19 mouse cellular contexts compared by ENCODE assay signal in the genomic region with DNA sequence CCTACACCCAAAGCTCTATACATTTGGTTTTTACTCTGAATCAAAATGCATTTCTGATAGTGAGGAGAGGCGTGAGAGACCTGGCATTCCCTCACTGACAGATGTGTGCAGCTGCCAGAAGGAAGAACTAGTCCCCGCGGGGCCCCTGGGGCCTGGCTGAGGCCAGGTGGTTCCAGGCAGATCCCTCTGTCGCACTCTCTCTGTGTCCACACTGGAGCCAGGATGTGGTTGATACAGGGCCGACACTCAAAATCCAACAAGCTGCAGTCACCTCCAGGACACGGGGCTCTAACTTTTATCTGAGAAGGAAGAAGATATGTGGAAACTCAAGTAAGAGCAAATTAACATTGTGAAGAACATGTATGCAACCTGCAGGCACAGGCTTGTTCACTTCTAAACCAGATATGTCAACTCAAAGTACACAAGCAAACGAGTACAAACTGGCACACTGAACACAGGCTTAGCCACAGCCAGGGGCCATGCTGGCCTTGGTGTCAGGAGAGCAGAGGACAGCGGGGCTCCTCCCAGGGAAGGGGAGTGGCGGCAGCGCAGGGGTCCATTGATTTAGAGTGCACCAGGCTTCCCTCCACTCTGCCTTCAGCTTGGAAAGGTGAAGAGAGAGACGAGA. TPM values are rescaled to one million over a fixed set of nuclear protein-coding genes. Genes with fewer than 3 reads are reported as not detected.
"Had no signal": no experiment of that assay in that cellular context is flagged by ENCODE, and none has a peak within 500 bp of the region (broad histone marks: within the 10 kb centered on the region; RNA-seq: fewer than 3 reads in every experiment).

No protein-coding gene starts in this region.

- H3K4me3 ChIP-seq: kidney, embryonic 15.5 days; liver, embryonic 12.5 days; midbrain, embryonic 10.5 days; midbrain, embryonic 15.5 days; neural tube, embryonic 12.5 days had no signal

- H3K4me1 ChIP-seq: kidney, embryonic 15.5 days; liver, embryonic 12.5 days; midbrain, embryonic 10.5 days; midbrain, embryonic 15.5 days; neural tube, embryonic 12.5 days had no signal

- H3K27me3 ChIP-seq: kidney, embryonic 15.5 days; liver, embryonic 12.5 days; midbrain, embryonic 15.5 days; neural tube, embryonic 12.5 days had no signal

- H3K9ac ChIP-seq: kidney, embryonic 15.5 days; liver, embryonic 12.5 days; lung, embryonic 14.5 days; midbrain, embryonic 15.5 days; neural tube, embryonic 12.5 days had no signal

- H3K9me3 ChIP-seq: kidney, embryonic 15.5 days; liver, embryonic 12.5 days; midbrain, embryonic 10.5 days; midbrain, embryonic 15.5 days; neural tube, embryonic 12.5 days had no signal

- ATAC-seq: liver, embryonic 12.5 days; midbrain, embryonic 15.5 days had no signal

- H3K27ac ChIP-seq: kidney, embryonic 15.5 days; liver, embryonic 12.5 days; midbrain, embryonic 10.5 days; midbrain, embryonic 15.5 days; neural tube, embryonic 12.5 days had no signal

- DNase-seq: kidney, adult 18-20 months; kidney, postnatal 14 days; left cerebral cortex, postnatal 4 days; lung, embryonic 14.5 days; lung, postnatal 10 days; lung, postnatal 4 days; retina, postnatal 1 day; right cerebral cortex, postnatal 4 days; spleen, adult 18-20 months; thymus, adult 18-20 months; thymus, postnatal 14 days had no signal

- H3K4me2 ChIP-seq: kidney, embryonic 15.5 days; liver, embryonic 12.5 days; lung, embryonic 14.5 days; midbrain, embryonic 15.5 days; neural tube, embryonic 12.5 days had no signal

RNA-seq across cellular contexts. Expression of gene Grik4, which starts 24.7 kb away (rescaled TPM):
- total RNA-seq: megakaryocyte, adult 5-6 weeks; monocyte, adult 5-6 weeks; neutrophil, adult 5-6 weeks had no signal
